Mouse (Mus musculus): ENCODE measurements at regions not wholly inside any gene's neighbourhood (a gene's known extent, or its start where the extent isn't known, plus 50 kb on each side); places are given as distances from the start of the nearest gene placed in this dataset.

DNA sequence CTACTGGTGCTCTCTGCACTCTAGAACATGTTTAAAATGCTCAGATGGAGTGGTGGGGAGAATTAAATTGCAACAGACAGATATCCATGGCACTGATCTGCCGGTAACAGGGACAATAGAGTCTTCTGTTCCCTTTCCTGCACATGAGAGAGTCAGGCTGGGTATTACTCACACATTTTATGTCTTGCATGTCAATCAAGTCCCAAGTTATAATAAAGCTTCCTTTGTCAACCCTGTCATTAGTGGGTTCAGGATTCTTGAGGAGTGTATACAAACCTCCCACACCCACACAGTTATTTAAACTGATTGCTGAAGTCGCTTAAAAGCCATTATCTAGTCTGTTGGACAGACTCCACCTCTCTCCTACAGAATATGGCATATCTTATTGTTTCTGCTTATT, 220.7 kb upstream of the Zfp703 start:
- no peaks in the 10 kb centered on the region for H3K27me3 ChIP-seq (ENCODE audit: control insufficient read depth, insufficient read depth, low read length, poor library complexity, severe bottlenecking)
- H3K4me1 ChIP-seq (ENCODE audit: control insufficient read depth, insufficient read depth, low read length), result no peaks in the 10 kb centered on the region
- H3K36me3 ChIP-seq (ENCODE audit: control insufficient read depth, insufficient read depth, low read length, poor library complexity, severe bottlenecking), result no peaks in the 10 kb centered on the region
- H3K9ac ChIP-seq (ENCODE audit: low read depth, poor library complexity, severe bottlenecking), result no peak overlapping the region
- H3K4me3 ChIP-seq (ENCODE audit: low read depth, low read length), result no peak overlapping the region
- H3K9me3 ChIP-seq (replicated peaks; ENCODE audit: control insufficient read depth, insufficient read depth, low read length, poor library complexity, severe bottlenecking), result no peaks in the 10 kb centered on the region
- no peak overlapping the region for H3K27ac ChIP-seq (ENCODE audit: insufficient read depth, low read length)
- no peak for TF ChIP-seq CTCF (IDR thresholded peaks at IDR 0.05; ENCODE audit: low read depth, low read length)
- TF ChIP-seq POLR2A (IDR thresholded peaks at IDR 0.05; ENCODE audit: insufficient read depth, low read length), result no peak
- TF ChIP-seq EP300 (IDR thresholded peaks at IDR 0.05; ENCODE audit: insufficient read depth, low read depth, low read length), result no peak

DNA sequence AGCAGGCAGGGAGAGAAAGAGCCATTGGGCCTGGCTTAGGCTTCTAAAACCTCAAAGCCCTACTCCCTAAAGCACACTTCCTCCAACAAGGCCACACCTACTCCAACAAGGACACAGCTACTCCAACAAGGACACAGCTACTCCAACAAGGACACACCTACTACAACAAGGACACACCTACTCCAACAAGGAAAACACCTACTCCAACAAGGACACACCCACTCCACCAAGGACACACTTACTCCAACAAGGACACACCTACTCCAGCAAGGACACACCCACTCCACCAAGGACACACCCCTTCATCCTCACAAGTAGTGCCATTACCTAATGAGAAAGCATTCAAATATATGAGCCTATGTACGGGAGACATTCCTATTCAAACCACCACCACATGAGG, 216.4 kb upstream of the Zfp703 start:
- Histone ChIP-seq H3K9ac (ENCODE audit: low read depth, poor library complexity, severe bottlenecking) (no peak overlapping the region), H3K4me3 (ENCODE audit: low read depth, low read length) (no peak overlapping the region), H3K4me1 (ENCODE audit: control insufficient read depth, insufficient read depth, low read length) (no peaks in the 10 kb centered on the region), H3K36me3 (ENCODE audit: control insufficient read depth, insufficient read depth, low read length, poor library complexity, severe bottlenecking) (no peaks in the 10 kb centered on the region), H3K27me3 (ENCODE audit: control insufficient read depth, insufficient read depth, low read length, poor library complexity, severe bottlenecking) (no peaks in the 10 kb centered on the region), H3K27ac (ENCODE audit: insufficient read depth, low read length) (no peak overlapping the region), H3K9me3 (replicated peaks; ENCODE audit: control insufficient read depth, insufficient read depth, low read length, poor library complexity, severe bottlenecking) (no peaks in the 10 kb centered on the region)
- no peak for TF ChIP-seq POLR2A (IDR thresholded peaks at IDR 0.05; ENCODE audit: insufficient read depth, low read length)
- no peak for TF ChIP-seq CTCF (IDR thresholded peaks at IDR 0.05; ENCODE audit: low read depth, low read length)
- TF ChIP-seq EP300 (IDR thresholded peaks at IDR 0.05; ENCODE audit: insufficient read depth, low read depth, low read length), result no peak

DNA sequence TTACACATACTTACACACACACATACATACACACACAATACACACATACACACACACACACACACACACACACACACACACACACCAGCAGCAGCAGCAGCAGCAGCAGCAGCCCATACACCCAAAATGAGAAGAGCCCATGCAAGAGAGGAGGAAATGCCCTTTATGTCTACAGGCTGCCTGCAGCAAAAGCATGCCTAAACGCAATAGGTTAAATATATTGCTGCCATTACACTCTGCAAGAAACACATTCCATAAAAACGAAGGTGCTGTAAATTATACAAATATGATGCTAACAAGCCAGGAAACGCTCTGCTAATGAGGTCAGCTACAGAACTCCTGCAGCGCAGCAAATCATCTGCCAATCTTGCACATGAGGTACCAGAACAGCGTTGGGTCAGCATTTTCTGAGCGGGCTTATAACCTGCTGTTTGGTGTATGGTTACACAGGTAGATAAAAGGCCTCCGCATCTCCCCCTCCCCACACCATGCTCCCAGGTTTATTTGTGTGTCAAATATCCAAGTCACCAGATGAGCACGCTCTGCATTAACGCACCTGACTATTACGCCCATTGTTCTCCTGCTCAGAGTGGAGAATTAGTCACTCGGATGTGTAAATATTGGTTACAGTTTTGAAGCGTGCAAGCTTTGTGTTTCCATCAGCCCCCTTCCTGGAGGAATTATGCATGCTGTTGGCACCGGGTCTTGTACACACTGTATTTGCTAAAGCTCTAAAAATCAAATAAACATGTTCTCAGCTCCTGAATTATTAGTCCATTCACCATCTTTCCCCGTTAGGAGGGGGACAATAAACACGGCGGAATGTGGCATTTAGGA, 214.0 kb upstream of the Zfp703 start:
- TF ChIP-seq CTCF (IDR thresholded peaks at IDR 0.05; ENCODE audit: low read depth, low read length) (no peak), POLR2A (IDR thresholded peaks at IDR 0.05; ENCODE audit: insufficient read depth, low read length) (no peak), EP300 (IDR thresholded peaks at IDR 0.05; ENCODE audit: insufficient read depth, low read depth, low read length) (no peak)
- no peaks in the 10 kb centered on the region for H3K27me3 ChIP-seq (ENCODE audit: control insufficient read depth, insufficient read depth, low read length, poor library complexity, severe bottlenecking)
- H3K36me3 ChIP-seq (ENCODE audit: control insufficient read depth, insufficient read depth, low read length, poor library complexity, severe bottlenecking), result no peaks in the 10 kb centered on the region
- H3K27ac ChIP-seq (ENCODE audit: insufficient read depth, low read length), result no peak overlapping the region
- H3K9ac ChIP-seq (ENCODE audit: low read depth, poor library complexity, severe bottlenecking), result no peak overlapping the region
- H3K9me3 ChIP-seq (replicated peaks; ENCODE audit: control insufficient read depth, insufficient read depth, low read length, poor library complexity, severe bottlenecking), result no peaks in the 10 kb centered on the region
- no peak overlapping the region for H3K4me3 ChIP-seq (ENCODE audit: low read depth, low read length)
- no peaks in the 10 kb centered on the region for H3K4me1 ChIP-seq (ENCODE audit: control insufficient read depth, insufficient read depth, low read length)

DNA sequence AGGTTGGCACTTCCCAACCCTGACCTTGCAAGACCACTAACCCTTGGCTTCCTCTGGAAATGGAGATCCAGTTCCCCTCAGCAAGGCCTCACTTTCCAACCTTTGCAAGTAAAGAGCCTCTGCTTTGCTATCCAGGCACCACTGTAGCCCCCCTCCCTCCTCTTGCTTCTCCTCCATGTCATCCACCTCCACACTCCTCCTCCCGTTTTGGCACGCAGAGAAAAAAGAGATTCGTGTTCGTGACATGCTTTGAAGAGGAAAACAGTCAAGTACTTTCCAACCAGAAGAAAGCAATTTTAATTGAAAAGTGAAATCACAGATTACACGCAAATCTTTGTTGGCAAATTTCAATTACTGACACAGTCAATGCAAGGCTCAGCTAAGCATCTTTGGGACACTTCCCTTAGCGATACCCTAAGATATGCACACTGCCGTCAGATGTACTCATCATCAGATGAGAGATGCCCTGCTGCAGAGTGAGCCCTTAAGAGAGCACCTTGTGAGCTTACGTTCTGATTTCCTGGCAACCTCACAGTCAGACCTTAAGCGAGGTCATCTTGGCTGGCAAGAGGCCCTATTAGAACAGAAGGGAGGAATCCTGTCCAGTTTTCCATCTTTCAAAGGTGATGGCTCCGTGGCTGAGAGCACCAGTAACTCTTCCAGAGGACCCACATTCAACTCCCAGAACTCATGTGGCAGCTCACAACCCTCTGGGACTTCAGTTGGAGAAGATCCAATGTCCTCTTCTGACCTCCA, 208.5 kb upstream of the Zfp703 start:
- Histone ChIP-seq H3K9ac (ENCODE audit: low read depth, poor library complexity, severe bottlenecking) (no peak overlapping the region), H3K27me3 (ENCODE audit: control insufficient read depth, insufficient read depth, low read length, poor library complexity, severe bottlenecking) (no peaks in the 10 kb centered on the region), H3K9me3 (replicated peaks; ENCODE audit: control insufficient read depth, insufficient read depth, low read length, poor library complexity, severe bottlenecking) (no peaks in the 10 kb centered on the region), H3K4me3 (ENCODE audit: low read depth, low read length) (no peak overlapping the region), H3K27ac (ENCODE audit: insufficient read depth, low read length) (no peak overlapping the region), H3K4me1 (ENCODE audit: control insufficient read depth, insufficient read depth, low read length) (no peaks in the 10 kb centered on the region), H3K36me3 (ENCODE audit: control insufficient read depth, insufficient read depth, low read length, poor library complexity, severe bottlenecking) (no peaks in the 10 kb centered on the region)
- no peak for TF ChIP-seq EP300 (IDR thresholded peaks at IDR 0.05; ENCODE audit: insufficient read depth, low read depth, low read length)
- TF ChIP-seq CTCF (IDR thresholded peaks at IDR 0.05; ENCODE audit: low read depth, low read length), result no peak
- no peak for TF ChIP-seq POLR2A (IDR thresholded peaks at IDR 0.05; ENCODE audit: insufficient read depth, low read length)

DNA sequence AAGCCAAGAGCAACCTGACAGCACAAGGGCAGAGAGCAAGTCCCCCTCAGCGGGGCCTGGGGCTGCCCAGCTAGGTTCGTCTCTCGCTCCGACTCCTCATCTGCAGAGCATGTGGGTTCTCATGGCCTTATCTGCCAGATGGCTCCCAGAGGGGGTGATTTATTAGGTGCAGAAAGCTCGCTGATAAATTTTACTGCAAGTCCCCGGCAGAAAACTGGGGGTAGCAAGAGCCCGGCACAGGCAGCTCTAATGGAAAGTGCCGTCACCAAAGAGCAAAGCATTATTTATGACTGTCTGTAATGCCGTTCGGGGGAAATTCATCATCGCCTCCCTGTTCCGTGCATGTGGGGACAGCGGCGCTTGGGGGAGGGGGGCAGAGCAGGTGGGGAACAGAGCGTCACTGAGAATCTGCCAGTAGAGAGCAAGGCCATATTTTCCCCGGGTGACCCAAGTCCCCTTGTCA, 206.7 kb upstream of the Zfp703 start:
- no peaks in the 10 kb centered on the region for H3K9me3 ChIP-seq (replicated peaks; ENCODE audit: control insufficient read depth, insufficient read depth, low read length, poor library complexity, severe bottlenecking)
- TF ChIP-seq CTCF (IDR thresholded peaks at IDR 0.05; ENCODE audit: low read depth, low read length), result no peak
- TF ChIP-seq POLR2A (IDR thresholded peaks at IDR 0.05; ENCODE audit: insufficient read depth, low read length), result no peak
- no peak for TF ChIP-seq EP300 (IDR thresholded peaks at IDR 0.05; ENCODE audit: insufficient read depth, low read depth, low read length)
- H3K9ac ChIP-seq (ENCODE audit: low read depth, poor library complexity, severe bottlenecking), result no peak overlapping the region
- no peak overlapping the region for H3K27ac ChIP-seq (ENCODE audit: insufficient read depth, low read length)
- no peaks in the 10 kb centered on the region for H3K27me3 ChIP-seq (ENCODE audit: control insufficient read depth, insufficient read depth, low read length, poor library complexity, severe bottlenecking)
- no peak overlapping the region for H3K4me3 ChIP-seq (ENCODE audit: low read depth, low read length)
- H3K4me1 ChIP-seq (ENCODE audit: control insufficient read depth, insufficient read depth, low read length), result no peaks in the 10 kb centered on the region
- no peaks in the 10 kb centered on the region for H3K36me3 ChIP-seq (ENCODE audit: control insufficient read depth, insufficient read depth, low read length, poor library complexity, severe bottlenecking)
